Mouse (Mus musculus): ENCODE results near the gene Spdya.
"Not testable (repeated sequence)": the region's sequence is repeated elsewhere in the genome, so short reads cannot be mapped to it uniquely, and the experiment has no call there.

The Spdya gene

DNA sequence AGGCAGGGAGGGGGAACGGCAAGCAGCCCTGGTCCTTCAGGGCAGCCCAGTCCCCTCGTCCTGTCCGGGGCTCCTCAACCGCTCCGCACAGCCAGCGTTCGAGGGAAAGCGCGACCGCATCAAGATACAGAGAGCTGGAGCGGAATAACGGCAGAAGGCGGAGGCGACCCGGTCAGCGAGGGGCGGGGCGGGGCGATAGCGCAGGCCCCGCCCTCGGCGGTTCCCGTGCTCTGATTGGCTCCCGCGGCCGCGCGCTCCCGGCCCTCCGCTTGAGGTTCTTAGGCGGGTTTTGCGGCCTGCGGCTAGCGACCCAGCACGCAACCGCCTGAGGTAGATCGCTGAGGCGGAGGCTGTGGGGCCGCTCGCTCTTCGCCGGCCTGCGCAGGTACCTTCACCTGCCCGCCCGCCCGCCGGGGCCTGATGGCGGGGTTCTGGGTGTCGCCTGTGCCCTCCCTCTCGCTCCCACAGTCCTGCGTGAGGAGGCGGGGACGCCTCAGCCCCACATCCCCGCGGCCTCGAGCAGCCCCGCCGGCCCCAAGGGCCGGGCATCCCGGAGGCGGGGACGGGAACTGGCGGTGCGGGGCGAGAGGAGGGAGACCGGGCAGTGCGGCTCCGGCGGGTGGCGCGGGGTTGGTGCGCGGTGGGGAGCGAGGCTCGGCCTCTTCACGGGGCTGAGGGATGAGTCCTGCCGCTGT lies at the start of gene Spdya:
Gene Spdya, plus strand, starts transcription at position 305 of the 695 bp plus-strand sequence.
- peak; percentile 89 for DNase-seq (ENCODE audit: low read depth)

DNA sequence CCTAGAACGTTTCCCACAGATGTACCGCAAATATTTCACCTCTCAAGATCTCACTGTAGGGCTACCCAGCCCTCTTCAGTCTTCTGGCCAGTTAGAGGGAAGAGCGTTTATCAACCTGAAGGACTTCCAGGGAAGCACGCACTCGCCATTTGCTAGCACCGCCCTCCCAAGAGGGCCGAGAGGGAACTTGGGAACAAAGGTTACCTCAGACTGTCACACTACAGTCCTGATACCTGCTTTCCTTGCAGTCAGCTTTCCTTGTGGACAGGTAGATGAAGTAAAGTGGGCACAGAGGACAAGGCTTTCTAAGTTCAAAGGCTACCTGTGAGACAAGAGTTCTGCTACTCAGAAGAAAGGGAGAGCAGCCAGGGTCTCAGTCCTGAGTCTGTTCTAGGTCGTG lies 45.0 kb upstream of the Spdya start:
- no peak for DNase-seq (ENCODE audit: low read depth)

DNA sequence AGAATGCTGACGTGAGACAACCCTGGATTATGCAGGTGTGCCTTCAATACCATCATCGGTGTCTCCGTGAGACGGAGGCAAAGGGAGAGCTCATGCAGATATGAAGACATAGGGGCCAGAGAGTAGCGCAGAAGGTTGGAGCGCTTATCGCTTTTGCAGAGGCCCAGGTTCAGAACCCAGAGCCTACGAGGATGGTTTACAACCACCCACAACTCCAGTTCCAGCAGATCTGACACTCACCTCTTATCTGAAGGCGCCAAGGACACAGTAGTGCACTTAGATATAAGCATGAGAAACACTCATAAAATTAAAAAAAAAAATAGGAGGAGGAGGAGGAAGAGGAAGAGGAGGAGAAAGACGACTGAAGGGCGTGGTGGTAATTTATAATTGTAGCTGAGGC lies 41.6 kb upstream of the Spdya start:
- DNase-seq (ENCODE audit: low read depth): no peak

DNA sequence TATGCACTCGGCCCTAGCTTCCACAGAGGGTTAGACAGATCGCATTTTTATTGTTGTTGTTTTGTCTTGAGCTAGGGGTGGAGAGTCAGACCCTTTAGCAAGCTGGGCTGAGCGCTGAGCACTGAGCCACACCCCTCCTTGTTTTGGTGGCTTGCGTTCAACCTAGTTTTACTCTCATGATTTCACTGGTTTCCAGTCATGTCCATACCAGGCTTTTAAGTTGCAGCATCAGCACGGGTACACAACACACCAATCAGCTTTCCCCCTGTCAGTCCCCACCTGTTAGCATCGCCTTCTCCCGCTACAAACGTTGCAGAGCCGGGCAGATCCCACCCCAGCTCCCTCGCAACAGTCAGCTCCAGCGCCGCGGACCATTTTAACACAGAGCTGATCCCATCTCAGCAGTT lies 25.6 kb upstream of the Spdya start:
- DNase-seq (ENCODE audit: low read depth): no peak

DNA sequence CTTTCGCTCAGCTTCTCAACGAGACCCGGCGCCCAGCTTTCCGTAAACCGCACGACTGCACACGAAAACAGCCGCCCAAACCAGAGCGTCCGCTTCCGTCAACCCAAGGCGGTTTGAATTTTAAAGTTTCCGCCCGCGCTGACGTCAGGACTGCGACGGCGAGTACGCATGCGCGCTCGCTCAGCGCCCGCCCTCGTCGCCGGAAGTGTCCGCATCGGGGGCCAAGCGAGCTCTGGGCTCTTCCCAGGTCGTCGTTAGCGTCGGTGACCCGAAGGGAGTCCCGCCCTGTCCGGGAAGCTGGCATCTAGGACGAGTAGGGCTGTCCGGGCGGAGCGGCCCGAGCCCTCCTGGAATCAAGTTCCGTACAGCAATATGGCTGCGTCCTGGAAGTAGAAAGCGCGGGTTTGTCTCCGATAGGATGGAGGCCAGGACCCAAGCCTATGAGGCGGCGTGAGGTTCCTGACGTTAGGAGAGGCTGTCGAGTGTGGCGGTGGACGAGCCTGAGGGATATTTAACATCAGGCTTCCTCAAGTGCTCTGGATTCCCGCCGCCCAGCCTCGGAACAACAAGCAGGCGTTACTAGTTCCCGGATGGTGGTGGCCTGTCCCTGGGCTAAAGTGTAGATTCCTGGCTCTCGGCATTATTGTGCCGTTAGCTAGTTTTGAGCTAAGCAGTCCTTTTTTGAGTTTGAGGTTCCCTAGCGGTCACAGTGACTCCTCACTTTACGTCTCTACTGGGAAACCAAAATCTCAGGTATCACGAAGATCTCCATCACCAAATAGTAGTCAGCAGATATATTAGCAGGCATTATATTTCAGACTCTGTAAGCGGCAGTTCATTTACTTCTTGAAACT lies 24.9 kb upstream of the Spdya start, which contains the start of gene Ndc80:
Gene Ndc80, minus strand, starts transcription at position 147 of the 854 bp plus-strand sequence.
- peak; percentile 98 for DNase-seq (ENCODE audit: low read depth)

DNA sequence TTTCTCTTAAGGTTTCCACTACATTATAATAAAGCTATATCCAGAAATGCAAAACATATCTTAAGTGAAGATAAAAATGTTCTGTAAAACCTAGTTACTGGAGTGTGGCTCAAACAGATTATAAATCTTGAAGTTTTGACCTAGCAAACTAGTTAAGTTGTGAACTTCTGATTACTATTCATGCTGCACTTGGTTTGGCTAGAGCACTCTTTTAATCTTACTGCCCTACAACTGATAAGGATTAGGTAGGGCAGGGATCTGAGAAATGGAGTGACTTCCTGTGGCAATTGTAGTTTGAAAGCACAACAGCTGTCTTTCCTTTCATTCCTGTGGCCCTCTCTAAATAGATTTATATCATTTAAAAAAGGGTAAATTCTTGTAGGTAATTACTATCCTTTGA lies 23.8 kb upstream of the Spdya start:
- DNase-seq (ENCODE audit: low read depth): no peak

DNA sequence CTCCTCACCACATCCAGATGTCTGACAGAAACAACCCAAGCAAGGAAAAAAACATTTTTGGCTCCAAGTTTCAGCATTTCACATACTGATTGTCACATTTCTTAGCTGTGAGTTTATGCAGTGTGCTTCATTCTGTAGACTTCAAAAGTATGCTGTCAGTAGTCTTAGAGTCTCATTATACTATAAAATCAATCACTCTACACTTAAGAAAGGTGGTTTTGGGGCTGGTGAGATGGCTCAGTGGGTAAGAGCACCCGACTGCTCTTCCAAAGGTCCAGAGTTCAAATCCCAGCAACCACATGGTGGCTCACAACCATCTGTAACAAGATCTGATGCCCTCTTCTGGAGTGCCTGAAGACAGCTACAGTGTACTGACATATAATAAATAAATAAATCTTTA lies 16.3 kb upstream of the Spdya start:
- not testable (repeated sequence) for DNase-seq (ENCODE audit: low read depth)

DNA sequence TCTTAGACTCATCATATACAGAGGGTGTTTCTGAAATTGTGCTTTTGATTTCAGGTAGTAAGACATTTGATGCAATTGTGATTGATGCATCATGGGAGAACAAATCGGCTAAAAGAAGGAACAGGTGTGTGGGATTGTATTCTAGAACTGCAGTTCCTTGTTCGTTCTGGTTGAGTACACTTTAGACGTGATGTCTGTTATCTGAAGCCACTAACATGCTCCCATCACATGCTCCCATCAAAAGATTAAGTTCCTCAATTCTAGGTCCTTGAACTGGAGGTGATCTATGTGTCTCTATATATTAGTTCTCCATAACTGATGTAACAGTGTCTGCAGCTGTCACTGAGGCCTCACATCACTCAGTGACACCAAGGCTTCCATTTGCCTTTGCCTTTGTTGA lies 14.7 kb upstream of the Spdya start:
- DNase-seq (ENCODE audit: low read depth): no peak

DNA sequence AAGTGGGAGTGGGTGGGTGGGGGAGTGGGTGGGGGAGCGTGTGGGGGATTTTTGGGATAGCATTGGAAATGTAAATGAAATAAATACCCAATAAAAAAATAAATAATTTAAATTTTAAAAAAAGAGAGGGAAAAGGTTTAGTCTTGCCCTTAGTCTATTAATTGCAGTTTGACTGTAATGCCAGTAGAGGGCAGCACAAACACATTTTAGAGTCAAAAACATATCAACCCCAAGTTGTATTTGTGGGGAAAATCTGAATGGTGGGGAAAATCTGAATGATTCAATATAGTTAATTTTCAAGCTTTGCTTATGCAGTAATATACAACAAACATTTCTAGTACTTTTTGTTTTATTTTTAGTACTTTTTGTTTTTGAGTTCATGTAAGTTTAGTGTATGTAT lies 3.3 kb upstream of the Spdya start:
- peak; percentile 75 for DNase-seq (ENCODE audit: low read depth)

DNA sequence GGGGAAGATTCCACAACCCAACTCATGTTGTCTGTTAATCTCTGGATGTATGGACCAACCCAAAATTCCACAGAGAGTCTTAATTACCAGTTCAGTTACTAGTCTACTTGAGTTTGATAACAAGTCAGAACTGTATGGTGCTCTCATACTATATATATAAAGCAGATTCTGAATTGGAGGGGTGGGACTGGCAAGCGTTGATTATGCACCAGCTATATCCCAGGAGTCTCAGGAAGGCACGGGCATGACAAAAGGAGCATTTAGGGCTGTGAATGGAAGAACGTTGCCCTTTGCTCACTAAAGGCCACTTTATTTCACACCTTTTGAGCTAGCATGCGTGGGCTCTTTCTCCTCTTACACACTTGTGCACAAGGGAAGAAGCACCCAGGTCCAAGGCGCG lies 511 bp upstream of the Spdya start:
- no peak for DNase-seq (ENCODE audit: low read depth)

DNA sequence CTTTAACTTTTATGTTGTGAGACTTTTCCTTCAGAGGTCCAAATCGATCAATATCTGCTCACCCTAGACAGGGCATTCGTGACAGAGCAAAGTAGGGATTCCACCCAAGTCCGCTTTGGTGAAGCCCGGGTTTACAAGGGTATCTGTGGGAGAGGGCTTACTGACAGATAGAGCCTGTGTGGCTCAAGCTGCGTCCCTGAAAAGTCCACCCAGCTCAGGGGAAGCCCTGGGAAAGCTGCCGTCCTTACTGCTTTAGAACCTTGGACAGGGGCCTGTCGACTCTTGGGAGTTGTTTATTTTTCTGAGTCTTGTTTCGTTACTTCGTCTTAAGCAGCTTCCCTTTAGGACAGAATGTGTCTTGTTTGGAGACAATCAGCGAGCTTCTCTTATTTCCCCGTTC lies 1.0 kb downstream of the Spdya start:
- peak; percentile 25 for DNase-seq (ENCODE audit: low read depth)

DNA sequence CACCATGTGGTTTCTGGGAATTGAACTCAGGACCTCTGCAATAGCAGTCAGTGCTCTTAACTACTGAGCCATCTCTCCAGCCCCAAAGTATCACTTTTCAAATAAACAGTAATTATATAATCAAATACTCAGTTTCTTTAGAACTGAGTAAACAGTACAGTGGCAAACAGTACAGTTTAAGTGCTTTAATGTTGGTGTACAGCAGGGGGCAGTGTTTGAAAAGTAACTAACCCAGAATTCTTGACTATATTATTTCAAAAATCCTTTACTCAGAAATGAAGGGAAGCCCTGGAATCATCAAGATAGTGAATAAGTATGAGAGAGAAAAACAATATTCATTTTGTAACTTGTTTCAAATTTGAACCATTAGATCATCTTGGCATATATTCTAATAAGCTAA lies 9.8 kb downstream of the Spdya start:
- DNase-seq (ENCODE audit: low read depth): peak; percentile 79

DNA sequence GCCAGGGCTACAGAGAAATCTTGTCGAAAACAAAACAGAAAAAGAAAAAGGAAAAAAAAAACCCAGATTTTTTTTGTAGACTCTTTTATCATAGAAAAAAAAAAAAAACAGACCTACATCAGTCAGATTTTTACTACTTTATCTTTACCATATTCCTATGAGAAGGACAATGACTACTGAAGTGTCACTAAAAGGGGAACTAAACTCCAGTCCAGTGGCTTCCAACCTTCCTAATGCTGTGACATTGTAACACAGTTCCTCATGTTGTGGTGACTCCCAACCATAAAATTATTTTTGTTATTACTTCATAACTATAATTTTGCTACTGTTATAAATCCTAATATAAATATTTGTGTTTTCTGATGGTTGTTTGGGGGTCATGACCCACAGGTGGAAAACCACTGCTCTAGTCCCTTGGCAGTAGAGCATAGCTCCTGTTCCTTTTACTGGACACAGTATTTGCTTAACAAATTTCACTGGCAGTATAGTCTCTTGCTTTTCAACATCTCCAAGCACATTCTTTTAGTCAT lies 27.4 kb downstream of the Spdya start:
- no peak for DNase-seq (ENCODE audit: low read depth)

DNA sequence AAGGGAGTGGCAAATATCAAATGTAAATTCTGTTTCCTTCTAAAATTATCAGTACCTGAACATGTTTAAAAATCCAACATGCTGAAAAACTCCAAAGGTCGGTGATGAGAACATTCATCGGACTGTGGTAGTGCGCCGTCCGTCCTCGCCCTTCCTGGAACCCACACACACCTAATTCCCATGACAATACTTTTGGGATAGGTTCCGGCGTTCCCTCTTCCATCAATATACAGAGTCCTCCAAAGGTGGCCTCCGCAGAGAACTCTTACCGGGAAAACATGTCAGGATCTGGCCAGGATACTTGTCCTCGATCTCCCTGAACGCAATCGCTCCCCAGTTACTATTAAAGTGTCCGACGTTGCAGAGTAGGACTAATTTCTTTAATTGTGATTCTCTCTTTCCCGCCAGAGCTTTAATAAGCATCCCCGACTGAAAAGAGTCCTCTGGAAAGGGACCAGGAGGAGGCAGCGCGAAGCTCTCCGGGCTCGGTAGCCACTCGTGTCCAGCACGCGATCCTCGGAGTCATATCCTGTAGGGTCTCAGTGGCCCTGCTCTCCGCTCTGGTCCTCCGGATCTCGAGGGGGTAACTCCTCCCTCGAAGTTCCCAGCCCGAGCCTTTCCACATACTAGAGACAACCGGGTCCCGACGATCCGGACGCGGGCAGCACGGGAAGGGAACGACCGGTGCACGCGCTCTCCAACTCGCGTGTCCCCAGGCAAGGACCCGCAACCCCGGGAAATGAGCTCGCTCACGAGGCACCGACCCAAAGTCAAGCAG lies 46.2 kb downstream of the Spdya start:
- no peak for DNase-seq (ENCODE audit: low read depth)

DNA sequence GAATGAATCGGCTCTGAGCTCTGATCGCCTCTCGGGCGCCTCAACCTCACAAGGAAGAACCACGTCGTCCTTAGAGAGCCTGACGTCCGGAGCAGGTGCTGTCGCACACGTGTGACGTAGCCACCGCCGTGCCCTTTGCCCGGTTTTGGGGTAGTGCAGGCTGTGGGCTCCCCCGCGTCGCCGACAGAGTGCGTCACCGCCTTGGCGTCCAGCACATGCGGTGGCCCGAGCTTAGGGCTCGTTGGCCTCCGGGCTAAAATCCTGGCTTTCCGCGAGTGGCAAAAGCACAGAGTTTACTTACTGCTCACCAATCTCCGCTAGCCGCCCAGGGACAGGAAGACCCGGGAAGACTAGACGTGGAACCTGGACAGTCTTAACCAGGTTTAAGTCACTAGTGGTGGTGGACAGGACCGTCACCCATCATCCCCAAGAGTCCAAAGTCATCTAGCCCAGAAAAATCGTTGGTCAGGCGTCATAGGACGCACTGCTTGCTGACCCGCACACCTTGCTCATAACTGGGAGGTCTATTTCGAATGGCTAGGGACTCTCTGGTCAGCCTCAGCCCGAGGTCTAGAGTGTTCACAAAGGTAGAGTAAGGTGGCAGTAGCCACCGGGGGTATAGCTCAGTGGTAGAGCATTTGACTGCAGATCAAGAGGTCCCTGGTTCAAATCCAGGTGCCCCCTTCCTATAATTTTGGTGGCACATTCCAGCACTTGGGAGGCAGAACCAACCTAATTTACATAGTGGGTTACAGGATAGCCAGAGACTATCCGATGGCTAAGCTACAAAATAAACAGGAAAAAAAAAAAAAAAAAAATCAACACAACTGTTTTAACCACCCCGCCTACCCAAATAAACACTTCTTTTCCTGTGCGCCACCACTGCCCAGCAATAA lies 47.0 kb downstream of the Spdya start:
- DNase-seq (ENCODE audit: low read depth): peak; percentile 92

DNA sequence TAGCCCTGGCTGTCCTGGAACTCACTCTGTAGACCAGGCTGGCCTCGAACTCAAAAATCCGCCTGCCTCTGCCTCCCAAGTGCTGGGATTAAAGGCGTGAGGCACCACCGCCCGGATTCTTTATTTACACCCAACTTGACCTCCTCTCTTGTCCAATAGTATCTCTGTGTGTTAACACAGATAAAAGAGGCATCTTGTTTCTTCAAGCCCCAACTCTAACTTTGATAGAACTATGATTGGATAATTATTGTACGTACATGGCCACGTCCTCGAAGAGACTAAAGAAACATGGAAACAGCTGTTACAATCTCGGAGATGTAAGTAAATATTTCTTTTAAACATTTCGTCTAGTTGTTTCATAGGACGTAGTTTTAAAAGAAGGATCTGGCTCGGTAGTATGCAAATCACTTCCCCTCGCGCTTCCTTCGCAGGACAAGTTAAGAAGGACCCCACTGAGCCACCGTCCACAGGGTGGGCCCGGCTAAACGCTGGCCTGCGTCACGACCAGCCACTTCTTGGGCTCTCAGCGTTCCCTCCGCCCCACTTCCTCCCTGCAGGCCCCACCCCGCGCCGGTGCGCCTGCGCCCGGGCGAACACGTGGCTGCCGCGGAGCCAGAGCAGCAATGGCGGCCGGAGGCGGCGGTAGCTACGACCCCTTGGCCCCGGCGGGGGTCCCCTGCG lies 63.9 kb downstream of the Spdya start, which contains the start of gene Wdr43:
Gene Wdr43, plus strand, starts transcription at position 258 of the 681 bp plus-strand sequence.
- peak; percentile 97 for DNase-seq (ENCODE audit: low read depth)

DNA sequence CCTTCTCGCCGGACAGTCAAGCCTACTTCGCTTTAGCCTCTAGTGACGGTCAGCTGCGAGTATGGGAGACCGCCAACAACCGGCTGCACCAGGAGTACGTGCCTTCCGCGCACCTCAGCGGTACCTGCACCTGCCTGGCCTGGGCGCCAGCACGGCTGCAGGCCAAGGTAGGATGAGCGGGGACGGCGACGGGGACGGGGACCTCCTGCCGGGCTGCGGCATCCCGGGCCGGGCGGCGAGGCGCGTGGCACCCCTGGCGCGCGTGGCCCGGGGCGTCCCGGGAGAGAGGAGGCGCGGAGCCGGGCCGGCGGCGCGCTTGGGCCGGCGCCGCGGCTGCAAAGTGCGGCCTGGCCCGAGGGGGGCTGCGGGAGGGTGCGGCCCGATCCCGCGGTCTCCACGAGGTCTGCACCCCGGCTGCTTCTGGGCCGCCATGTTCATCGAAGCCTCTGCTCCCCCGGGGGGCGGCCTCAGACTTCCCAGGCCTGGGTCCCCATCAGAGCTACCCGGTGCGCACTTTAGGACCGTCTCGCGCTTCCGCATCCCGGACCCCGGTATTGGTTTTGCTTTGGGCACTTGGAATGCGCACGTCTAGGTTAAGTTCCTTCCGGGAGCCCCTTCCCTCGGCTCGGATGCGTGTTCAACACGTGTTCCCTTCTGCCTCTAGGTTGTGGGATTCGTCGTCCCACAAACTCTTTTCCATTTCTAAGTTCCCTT lies 64.6 kb downstream of the Spdya start:
- DNase-seq (ENCODE audit: low read depth): peak; percentile 45

DNA sequence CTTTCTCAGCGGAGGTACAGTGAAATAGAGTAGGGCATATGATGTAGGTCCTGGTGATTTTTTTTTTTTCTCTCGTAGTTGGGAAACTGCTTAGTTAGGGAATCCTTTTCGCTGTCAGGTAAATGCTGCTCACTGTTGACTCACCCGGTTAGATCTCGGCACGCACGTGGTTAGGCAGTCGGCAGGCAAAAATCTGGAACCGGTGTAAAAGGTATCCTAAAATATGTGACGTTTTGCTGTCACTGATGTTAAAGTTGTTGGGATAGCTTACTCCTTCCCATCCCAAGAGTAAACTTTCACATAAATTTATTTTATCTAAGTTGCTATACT lies 65.1 kb downstream of the Spdya start:
- DNase-seq (ENCODE audit: low read depth): peak; percentile 19

DNA sequence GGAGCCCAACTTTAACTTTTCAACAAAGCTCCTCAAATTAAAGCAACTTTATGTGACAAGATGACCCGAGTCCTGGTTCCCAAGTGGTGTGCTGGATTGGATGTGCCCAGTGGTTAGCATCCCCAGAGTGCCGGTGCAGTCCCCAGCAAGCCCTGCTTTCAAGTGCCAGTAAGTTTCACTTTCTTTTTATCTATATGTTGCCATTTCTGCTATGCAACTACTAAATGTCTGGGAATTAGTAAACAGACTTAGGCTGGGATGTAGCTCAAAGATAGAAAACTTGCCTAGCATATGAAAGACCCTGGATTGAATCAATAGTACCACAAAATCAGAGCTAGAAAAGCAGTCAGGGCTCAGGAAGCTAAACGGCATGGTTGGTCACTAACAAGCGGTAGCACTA lies 66.1 kb downstream of the Spdya start:
- peak; percentile 13 for DNase-seq (ENCODE audit: low read depth)

DNA sequence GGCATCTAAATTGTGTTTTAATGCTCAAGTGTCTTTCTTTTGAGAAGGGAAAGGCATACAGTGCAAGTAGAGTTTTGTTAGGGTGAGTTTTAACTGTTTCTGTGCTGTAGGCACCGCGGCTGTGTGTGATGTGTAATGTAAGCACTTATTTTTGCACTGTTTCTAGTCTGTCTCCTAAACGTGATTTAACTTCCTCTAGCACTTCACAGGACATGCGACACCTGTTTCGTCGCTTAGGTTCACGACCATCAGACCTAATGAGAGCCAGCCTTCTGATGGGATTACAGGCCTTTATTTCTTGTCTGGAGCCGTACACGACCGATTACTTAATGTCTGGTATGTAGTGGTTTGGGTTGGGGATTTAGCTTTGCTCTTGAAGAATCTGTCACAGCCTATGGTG lies 79.9 kb downstream of the Spdya start:
- DNase-seq (ENCODE audit: low read depth): no peak

All from NIH3T3 (cell line).